Mouse (Mus musculus) E14TG2a.4 (cell line): ENCODE data around the gene Slfn9.

ENCODE experiments used
- H3K27me3 ChIP-seq: 2 replicates; pipeline ENCODE4 v1.6.1; 2014; ENCODE audit warnings: low read length, control low read depth; ENCODE audit not compliant: insufficient read depth
- H3K36me3 ChIP-seq: 2 replicates; pipeline ENCODE4 v1.6.1; 2014; ENCODE audit warnings: low read length, control low read depth; ENCODE audit not compliant: insufficient read depth
- H3K4me1 ChIP-seq: replicated peaks from 2 replicates; pipeline ENCODE4 v1.6.1; 2014; ENCODE audit warnings: low read depth, low read length, control low read depth
- H3K4me3 ChIP-seq: replicated peaks from 2 replicates; pipeline ENCODE4 v1.5.1; 2014; ENCODE audit warnings: mild to moderate bottlenecking, low read length
- H3K9me3 ChIP-seq: 2 replicates; pipeline ENCODE4 v1.6.1; 2014; ENCODE audit warnings: low read length, control low read depth
- CTCF ChIP-seq: conservative IDR thresholded peaks from 2 replicates; pipeline ENCODE4 v1.5.1; 2014; ENCODE audit warnings: low read length
- NANOG ChIP-seq: IDR thresholded peaks from 2 replicates; pipeline ENCODE4 v1.6.1; 2014; ENCODE audit warnings: borderline replicate concordance, low read length, mixed read lengths
- POU5F1 ChIP-seq: IDR thresholded peaks from 2 replicates; pipeline ENCODE4 v1.6.1; 2014; ENCODE audit warnings: low read length, borderline replicate concordance

The Slfn9 gene

GRCm38 (mm10) chr11:82929633-82929950, 62.0 kb downstream of the Slfn9 start:
- TF ChIP-seq POU5F1: no peak
- no peak for TF ChIP-seq CTCF
- no peak for TF ChIP-seq NANOG
- Histone ChIP-seq H3K4me3 (no peak overlapping the region), H3K36me3 (no peaks in the 10 kb centered on the region), H3K4me1 (peaks cover 10% of the 10 kb centered on the region), H3K27me3 (peaks cover 50% of the 10 kb centered on the region), H3K9me3 (peaks cover 5% of the 10 kb centered on the region; the same call in 1 of the 2 replicates)

- Histone ChIP-seq H3K4me3 (no peak overlapping the region), H3K4me1 (peaks cover 10% of the 10 kb centered on the region), H3K27me3 (peaks cover 45% of the 10 kb centered on the region), H3K9me3 (peaks cover 5% of the 10 kb centered on the region; the same call in 1 of the 2 replicates), H3K36me3 (no peaks in the 10 kb centered on the region)
- no peak for TF ChIP-seq POU5F1
- no peak for TF ChIP-seq NANOG
- TF ChIP-seq CTCF: no peak
These were observed 62.6 kb downstream of the Slfn9 start for GRCm38 (mm10) chr11:82928897-82929632.
